Mouse (Mus musculus): Measurements from ENCODE around the gene Olfr691. TPM values are rescaled to one million over a fixed set of nuclear protein-coding genes. Genes with fewer than 3 reads are reported as not detected.
"Not testable (repeated sequence)": the region's sequence is repeated elsewhere in the genome, so short reads cannot be mapped to it uniquely, and the experiment has no call there.

Gene Olfr691
- polyA plus RNA-seq (2015; fragmentation: Nextera tagmentation; extraction: Ambion mirVana), result not detected in 2 replicates

DNA sequence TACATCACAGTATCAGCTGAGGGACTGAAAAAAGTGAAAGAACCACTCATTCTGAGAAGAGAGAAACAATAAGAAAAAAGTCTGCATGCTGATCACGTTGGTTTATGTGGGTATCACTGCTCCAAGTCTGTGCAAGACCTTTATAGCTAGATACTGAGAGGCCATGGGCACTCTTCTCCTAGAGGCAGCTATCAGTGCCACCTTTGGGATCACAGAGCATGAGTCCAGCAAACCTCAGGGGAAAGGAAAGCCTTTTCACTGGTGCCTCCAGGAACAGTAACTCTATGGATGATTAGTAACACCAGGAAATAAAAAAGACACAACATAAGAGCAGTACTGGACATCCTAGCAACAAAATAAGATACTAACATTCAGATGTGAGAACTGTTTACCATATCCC lies at the start of gene Olfr691:
Gene Olfr691 (minus strand): TSS at position 101 of the 400 bp plus-strand sequence.
- H3K36me3 ChIP-seq (ENCODE audit: poor library complexity, severe bottlenecking), result no peaks in the 10 kb centered on the region
- no peaks in the 10 kb centered on the region for H3K27me3 ChIP-seq
- WGBS, result 64% methylated on average over 1 of the region's 1 CpGs
- no peak for ATAC-seq
- H3K9ac ChIP-seq, result no peak within 1 kb of the TSS
- H3K4me1 ChIP-seq, result no peaks in the 10 kb centered on the region
- H3K27ac ChIP-seq, result no peak within 1 kb of the TSS
- H3K4me3 ChIP-seq, result no peak within 1 kb of the TSS
- H3K9me3 ChIP-seq (replicated peaks), result no peaks in the 10 kb centered on the region
- H3K4me2 ChIP-seq, result no peak within 1 kb of the TSS

DNA sequence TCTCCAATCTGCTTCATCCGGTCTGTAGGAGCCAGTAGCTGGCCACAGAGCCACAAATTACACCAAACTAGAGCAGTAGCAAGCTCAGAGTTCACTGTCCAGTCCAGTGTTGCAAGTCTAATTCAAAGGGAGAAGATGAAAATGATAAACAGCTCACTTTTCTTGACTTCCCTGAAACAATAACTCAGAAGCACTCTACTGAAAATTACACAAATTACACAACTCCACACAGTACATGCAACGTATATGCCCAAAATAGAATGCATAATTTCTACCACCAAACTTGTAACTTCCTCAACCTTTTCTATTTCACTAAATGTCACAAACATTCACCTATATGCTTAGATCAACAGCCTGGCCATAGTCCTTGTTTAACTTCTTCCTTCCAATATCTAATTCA lies 48.2 kb upstream of the Olfr691 start:
- H3K9ac ChIP-seq, result no peak overlapping the region
- H3K27me3 ChIP-seq, result no peaks in the 10 kb centered on the region
- H3K4me3 ChIP-seq, result no peak overlapping the region
- no peaks in the 10 kb centered on the region for H3K9me3 ChIP-seq (replicated peaks)
- peaks cover 48% of the 10 kb centered on the region for H3K36me3 ChIP-seq (ENCODE audit: poor library complexity, severe bottlenecking)
- H3K27ac ChIP-seq, result no peak overlapping the region
- no peaks in the 10 kb centered on the region for H3K4me1 ChIP-seq
- no peak for ATAC-seq
- H3K4me2 ChIP-seq, result no peak overlapping the region
- 96% methylated on average over 2 of the region's 2 CpGs for WGBS

DNA sequence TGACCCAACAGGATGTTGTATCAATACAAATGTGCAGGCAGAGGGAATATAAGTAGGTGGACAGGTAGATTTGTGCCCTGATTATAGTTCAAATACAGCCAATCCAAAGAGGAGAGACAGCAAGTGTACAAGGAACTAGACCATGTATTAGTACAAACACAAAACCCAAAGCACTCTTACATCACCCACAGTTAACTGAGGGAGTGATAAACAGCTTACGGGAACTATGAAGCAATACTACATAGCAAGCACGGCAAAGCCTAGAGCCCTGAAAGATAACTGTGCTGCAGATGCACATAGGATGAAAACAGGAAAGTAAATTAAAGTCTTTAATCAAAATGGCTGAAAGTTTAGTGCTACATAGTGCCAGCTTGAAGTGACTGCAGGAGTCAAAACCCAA lies 45.6 kb upstream of the Olfr691 start:
- WGBS, result 97% methylated on average over 2 of the region's 2 CpGs
- Histone ChIP-seq H3K4me2 (no peak overlapping the region), H3K9ac (no peak overlapping the region), H3K27me3 (no peaks in the 10 kb centered on the region), H3K4me1 (no peaks in the 10 kb centered on the region), H3K36me3 (ENCODE audit: poor library complexity, severe bottlenecking) (peaks cover 74% of the 10 kb centered on the region), H3K9me3 (replicated peaks) (no peaks in the 10 kb centered on the region), H3K4me3 (no peak overlapping the region), H3K27ac (no peak overlapping the region)
- ATAC-seq, result no peak

DNA sequence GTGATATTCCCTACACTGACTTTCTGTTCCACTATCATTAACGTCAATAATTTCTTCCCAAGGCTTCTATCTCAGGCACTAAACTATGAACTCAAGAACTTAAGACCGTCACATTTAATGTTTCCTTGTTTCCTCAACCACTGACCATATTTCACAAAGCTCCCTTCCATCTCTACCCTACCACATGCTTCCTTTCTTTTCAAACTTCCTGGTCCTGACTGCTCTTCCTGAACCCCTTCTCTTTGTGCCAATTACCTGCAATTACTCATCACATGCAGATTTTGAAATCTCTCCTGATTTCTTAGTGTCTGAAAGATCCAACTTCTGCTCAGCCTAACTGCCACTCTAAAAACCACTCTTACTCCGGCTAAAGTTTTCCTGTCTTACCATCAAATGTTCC lies 38.3 kb upstream of the Olfr691 start:
- no peaks in the 10 kb centered on the region for H3K27me3 ChIP-seq
- no peak for ATAC-seq
- H3K9ac ChIP-seq, result no peak overlapping the region
- no peak overlapping the region for H3K4me3 ChIP-seq
- no peaks in the 10 kb centered on the region for H3K9me3 ChIP-seq (replicated peaks)
- 95% methylated on average over 3 of the region's 3 CpGs for WGBS
- no peak overlapping the region for H3K27ac ChIP-seq
- no peak overlapping the region for H3K4me2 ChIP-seq
- H3K36me3 ChIP-seq (ENCODE audit: poor library complexity, severe bottlenecking), result peaks cover 78% of the 10 kb centered on the region
- H3K4me1 ChIP-seq, result no peaks in the 10 kb centered on the region

DNA sequence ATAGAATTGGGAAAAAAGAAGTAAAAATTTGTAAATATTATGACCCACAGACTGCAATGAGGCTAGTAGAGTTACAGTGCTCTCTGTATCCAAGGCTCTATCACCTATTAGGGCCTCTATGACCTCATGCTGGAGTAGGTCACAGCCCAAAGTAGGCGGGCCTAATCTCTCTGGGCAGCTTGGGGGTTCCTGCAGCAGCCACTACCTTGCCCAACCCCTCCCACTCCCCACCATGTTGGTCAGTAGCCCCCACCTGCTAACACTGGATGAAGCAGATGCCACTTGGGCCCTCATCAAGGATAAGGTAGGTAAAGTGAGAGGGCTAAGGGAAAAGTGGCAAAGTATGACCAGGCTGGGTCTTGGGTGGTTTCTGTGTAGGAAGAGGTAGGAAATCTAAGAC lies 32.8 kb upstream of the Olfr691 start, which contains the start of gene Gm5901:
Gene Gm5901 (plus strand): TSS at position 173 of the 400 bp plus-strand sequence.
- Histone ChIP-seq H3K27ac (no peak within 1 kb of the TSS), H3K27me3 (no peaks in the 10 kb centered on the region), H3K36me3 (ENCODE audit: poor library complexity, severe bottlenecking) (peaks cover 48% of the 10 kb centered on the region), H3K9ac (no peak within 1 kb of the TSS), H3K4me3 (no peak within 1 kb of the TSS), H3K4me2 (no peak within 1 kb of the TSS), H3K9me3 (replicated peaks) (no peaks in the 10 kb centered on the region), H3K4me1 (no peaks in the 10 kb centered on the region)
- ATAC-seq, result no peak
- WGBS, result 80% methylated on average over 1 of the region's 1 CpGs

DNA sequence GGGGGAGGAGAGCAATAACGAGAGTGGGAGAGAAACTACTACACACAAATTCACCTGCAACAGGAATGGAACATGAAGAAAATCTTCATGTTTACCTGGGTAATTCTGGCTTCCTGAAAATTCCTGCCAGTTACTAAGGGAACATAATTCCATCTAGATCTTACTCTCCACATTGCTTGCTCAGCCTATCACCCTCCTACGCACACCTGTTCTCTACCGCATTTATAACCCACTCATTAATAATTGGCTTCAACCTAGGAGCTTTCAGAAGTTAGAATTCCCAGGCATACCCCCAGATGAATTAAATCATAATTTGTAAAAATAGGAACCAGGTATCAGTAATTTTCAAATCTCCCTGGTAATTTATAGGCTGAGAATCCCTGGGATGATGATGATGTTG lies 31.9 kb upstream of the Olfr691 start:
- no peaks in the 10 kb centered on the region for H3K27me3 ChIP-seq
- H3K4me3 ChIP-seq, result no peak overlapping the region
- H3K9me3 ChIP-seq (replicated peaks), result no peaks in the 10 kb centered on the region
- no peak overlapping the region for H3K27ac ChIP-seq
- ATAC-seq, result no peak
- no peak overlapping the region for H3K9ac ChIP-seq
- no peak overlapping the region for H3K4me2 ChIP-seq
- 94% methylated on average over 3 of the region's 3 CpGs for WGBS
- peaks cover 39% of the 10 kb centered on the region for H3K36me3 ChIP-seq (ENCODE audit: poor library complexity, severe bottlenecking)
- H3K4me1 ChIP-seq, result no peaks in the 10 kb centered on the region

DNA sequence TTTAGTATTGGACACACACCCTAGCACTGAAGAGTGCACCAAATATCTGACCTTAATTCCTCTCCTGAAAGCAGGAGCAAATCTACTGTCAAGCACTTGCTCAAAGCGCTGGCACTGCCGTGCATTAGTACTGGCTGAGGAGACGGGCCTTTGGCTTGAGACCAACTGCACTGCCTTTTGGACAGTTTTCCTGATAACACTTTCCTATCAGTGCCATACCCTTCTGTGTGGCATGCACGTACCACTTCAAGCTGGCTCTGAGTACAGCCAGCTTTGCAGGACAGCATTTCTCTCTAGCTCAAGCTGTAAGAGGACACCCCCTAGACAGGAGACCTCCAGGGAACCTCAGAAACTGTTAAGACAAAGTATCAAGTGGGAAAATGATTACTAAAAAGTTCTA lies 31.4 kb upstream of the Olfr691 start:
- Histone ChIP-seq H3K9me3 (replicated peaks) (no peaks in the 10 kb centered on the region), H3K9ac (no peak overlapping the region), H3K4me3 (no peak overlapping the region), H3K4me1 (no peaks in the 10 kb centered on the region), H3K27me3 (no peaks in the 10 kb centered on the region), H3K36me3 (ENCODE audit: poor library complexity, severe bottlenecking) (peaks cover 34% of the 10 kb centered on the region), H3K27ac (no peak overlapping the region), H3K4me2 (no peak overlapping the region)
- WGBS, result 89% methylated on average over 4 of the region's 4 CpGs
- no peak for ATAC-seq

DNA sequence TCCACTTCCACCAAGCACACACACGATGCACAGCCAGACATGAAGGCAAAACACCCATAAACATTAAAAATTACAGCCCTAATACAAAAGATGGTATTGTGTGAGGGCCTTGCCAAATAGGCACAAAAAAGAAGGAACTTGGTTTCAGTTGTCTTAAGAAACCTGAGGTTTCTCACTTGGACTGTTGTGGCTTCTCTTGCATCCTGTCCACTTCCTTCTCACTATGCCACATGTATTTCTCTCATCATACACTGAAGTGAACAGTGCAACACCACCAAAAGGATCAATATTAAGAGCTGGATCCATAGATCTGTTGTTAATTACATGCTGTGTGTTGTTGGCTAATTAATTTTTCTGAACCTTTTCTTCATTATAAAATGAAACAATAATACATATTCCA lies 30.8 kb upstream of the Olfr691 start:
- 93% methylated on average over 1 of the region's 1 CpGs for WGBS
- ATAC-seq, result no peak
- H3K9ac ChIP-seq, result no peak overlapping the region
- no peaks in the 10 kb centered on the region for H3K27me3 ChIP-seq
- peaks cover 28% of the 10 kb centered on the region for H3K36me3 ChIP-seq (ENCODE audit: poor library complexity, severe bottlenecking)
- no peak overlapping the region for H3K4me3 ChIP-seq
- H3K4me2 ChIP-seq, result no peak overlapping the region
- H3K27ac ChIP-seq, result no peak overlapping the region
- no peaks in the 10 kb centered on the region for H3K4me1 ChIP-seq
- H3K9me3 ChIP-seq (replicated peaks), result no peaks in the 10 kb centered on the region

DNA sequence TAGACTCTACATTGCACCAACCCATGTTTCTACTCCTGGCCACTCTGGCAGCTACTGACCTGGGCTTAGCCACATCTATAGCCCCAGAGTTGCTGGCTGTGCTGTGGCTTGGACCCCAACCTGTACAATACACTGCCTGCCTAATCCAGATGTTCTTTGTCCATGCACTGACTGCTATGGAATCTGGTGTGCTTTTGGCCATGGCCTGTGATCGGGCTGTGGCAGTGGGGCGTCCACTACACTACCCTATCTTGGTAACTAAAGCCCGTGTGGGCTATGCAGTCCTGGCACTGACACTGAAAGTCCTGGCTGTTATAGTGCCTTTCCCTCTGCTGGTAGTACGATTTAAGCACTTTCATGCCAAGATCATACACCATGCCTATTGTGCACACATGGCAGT lies 26.5 kb upstream of the Olfr691 start:
- Histone ChIP-seq H3K4me3 (no peak overlapping the region), H3K9ac (no peak overlapping the region), H3K27me3 (no peaks in the 10 kb centered on the region), H3K9me3 (replicated peaks) (no peaks in the 10 kb centered on the region), H3K4me1 (no peaks in the 10 kb centered on the region), H3K27ac (no peak overlapping the region), H3K4me2 (no peak overlapping the region), H3K36me3 (ENCODE audit: poor library complexity, severe bottlenecking) (peaks cover 6% of the 10 kb centered on the region; the same call in 1 of the 2 replicates)
- 90% methylated on average over 4 of the region's 4 CpGs for WGBS
- ATAC-seq, result no peak

DNA sequence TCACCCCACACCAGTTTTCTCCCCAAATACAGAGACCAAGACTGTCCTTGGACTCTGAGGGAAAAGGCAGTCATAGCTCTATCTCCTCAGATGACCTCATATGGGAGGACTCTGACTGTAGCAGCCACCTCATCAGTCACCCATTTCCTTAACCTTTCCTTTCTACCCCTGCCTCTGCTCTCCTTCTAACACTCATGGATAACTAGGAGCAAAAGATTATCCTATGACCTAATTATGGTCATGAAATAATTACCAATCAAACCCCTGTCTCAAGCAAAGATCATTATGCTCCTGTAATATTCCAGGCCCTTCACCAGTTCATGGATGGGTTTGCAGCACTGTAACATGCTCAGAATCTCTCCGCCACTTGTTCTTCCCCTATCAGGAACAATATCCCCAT lies 25.9 kb upstream of the Olfr691 start, which contains the start of gene Olfr692:
Gene Olfr692 (plus strand): TSS at position 301 of the 400 bp plus-strand sequence.
- Histone ChIP-seq H3K27me3 (no peaks in the 10 kb centered on the region), H3K9ac (no peak within 1 kb of the TSS), H3K36me3 (ENCODE audit: poor library complexity, severe bottlenecking) (0 out of 2 replicates have a peak, but pooled peaks cover 4% of the 10 kb centered on the region), H3K4me1 (no peaks in the 10 kb centered on the region), H3K9me3 (replicated peaks) (no peaks in the 10 kb centered on the region), H3K27ac (no peak within 1 kb of the TSS), H3K4me3 (no peak within 1 kb of the TSS), H3K4me2 (no peak within 1 kb of the TSS)
- ATAC-seq, result no peak
- 93% methylated on average over 1 of the region's 1 CpGs for WGBS

DNA sequence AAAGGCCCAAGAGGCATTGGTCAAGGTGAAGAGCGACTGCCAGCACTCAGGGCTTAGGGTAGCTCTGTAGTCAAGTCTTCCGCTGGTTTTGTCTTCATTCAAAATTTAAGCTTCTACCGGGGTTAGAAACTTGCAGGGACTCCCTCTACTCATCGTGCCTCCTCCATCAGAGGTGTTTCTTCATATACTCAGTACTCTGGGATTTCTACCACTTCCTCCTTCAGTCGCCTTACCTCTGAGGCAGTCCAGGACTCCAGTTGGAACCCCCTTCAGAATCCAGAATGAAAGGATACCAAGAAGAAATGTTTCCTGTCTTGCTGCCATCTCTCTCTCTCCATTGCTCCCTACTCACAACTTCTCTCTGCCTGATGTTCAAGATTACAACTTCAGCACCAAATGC lies 25.2 kb upstream of the Olfr691 start:
- no peaks in the 10 kb centered on the region for H3K4me1 ChIP-seq
- no peak overlapping the region for H3K4me3 ChIP-seq
- no peak overlapping the region for H3K4me2 ChIP-seq
- no peaks in the 10 kb centered on the region for H3K27me3 ChIP-seq
- ATAC-seq, result no peak
- H3K9ac ChIP-seq, result no peak overlapping the region
- 0 out of 2 replicates have a peak, but pooled peaks cover 4% of the 10 kb centered on the region for H3K36me3 ChIP-seq (ENCODE audit: poor library complexity, severe bottlenecking)
- no peaks in the 10 kb centered on the region for H3K9me3 ChIP-seq (replicated peaks)
- H3K27ac ChIP-seq, result no peak overlapping the region
- 90% methylated on average over 5 of the region's 5 CpGs for whole genome bisulfite sequencing

DNA sequence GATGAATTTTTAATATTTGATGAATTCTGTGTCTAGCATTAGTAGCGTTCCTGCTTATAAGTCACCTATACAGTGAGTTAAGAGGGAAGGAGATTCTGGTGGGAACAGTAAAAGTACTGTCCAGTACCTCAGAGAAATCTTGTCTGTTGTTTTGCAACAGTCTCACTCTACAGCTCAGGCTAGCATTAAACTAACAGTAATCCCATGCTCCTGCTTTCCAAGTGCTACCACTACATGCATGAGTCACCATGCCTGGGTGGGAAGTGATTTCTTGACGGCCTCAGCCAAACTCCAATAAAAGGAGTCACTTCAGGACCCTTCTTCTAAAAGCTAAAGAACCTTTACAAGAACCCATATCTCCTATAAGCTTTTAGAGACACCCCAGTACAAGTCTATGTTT lies 19.6 kb upstream of the Olfr691 start:
- Histone ChIP-seq H3K9ac (no peak overlapping the region), H3K4me2 (no peak overlapping the region), H3K27ac (no peak overlapping the region), H3K9me3 (replicated peaks) (no peaks in the 10 kb centered on the region), H3K4me3 (no peak overlapping the region), H3K4me1 (no peaks in the 10 kb centered on the region), H3K36me3 (ENCODE audit: poor library complexity, severe bottlenecking) (no peaks in the 10 kb centered on the region), H3K27me3 (no peaks in the 10 kb centered on the region)
- 77% methylated on average over 2 of the region's 2 CpGs for WGBS
- ATAC-seq, result no peak

DNA sequence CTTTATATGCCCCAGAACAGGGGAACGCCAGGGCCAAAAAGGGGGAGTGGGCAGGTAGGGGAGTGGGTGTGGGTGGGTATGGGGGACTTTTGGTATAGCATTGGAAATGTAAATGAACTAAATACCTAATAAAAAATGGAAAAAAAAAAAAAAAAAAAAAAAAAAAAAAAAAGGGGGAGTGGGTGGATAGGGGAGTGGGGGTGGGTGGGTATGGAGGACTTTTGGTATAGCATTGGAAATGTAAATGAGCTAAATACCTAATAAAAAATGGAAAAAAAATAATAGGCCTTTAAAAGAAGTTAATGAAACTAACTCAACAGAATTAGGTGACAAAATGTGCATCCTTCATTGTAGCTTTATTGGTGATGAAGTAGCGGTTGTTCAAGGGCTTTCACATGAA lies 14.4 kb upstream of the Olfr691 start:
- not testable (repeated sequence) for H3K36me3 ChIP-seq (ENCODE audit: poor library complexity, severe bottlenecking); H3K4me2 ChIP-seq; H3K27me3 ChIP-seq; H3K27ac ChIP-seq; H3K4me3 ChIP-seq; H3K4me1 ChIP-seq; H3K9me3 ChIP-seq (replicated peaks); H3K9ac ChIP-seq; ATAC-seq
- 90% methylated on average over 1 of the region's 2 CpGs for WGBS

Data from forebrain, embryonic 13.5 days (tissue).